Mouse (Mus musculus): ENCODE measurements around the gene Gm10024.

GRCm38 (mm10) chr10:77706326-77706725 is 4.9 kb upstream of the Gm10024 start, which contains the start of gene Gm10272:
- TF ChIP-seq POLR2A (IDR thresholded peaks at IDR 0.05; ENCODE audit: borderline replicate concordance, control insufficient read depth, low read depth, low read length) (no peak), CTCF (IDR thresholded peaks at IDR 0.05; ENCODE audit: control insufficient read depth, insufficient read depth, low read length) (no peak)
